Mouse (Mus musculus): ENCODE measurements around the gene Pxn. TPM values are rescaled to one million over a fixed set of nuclear protein-coding genes. Genes with fewer than 3 reads are reported as not detected.
"Not testable (repeated sequence)": the region's sequence is repeated elsewhere in the genome, so short reads cannot be mapped to it uniquely, and the experiment has no call there.

Gene Pxn
- polyA plus RNA-seq, 1 experiment = 136 TPM

DNA sequence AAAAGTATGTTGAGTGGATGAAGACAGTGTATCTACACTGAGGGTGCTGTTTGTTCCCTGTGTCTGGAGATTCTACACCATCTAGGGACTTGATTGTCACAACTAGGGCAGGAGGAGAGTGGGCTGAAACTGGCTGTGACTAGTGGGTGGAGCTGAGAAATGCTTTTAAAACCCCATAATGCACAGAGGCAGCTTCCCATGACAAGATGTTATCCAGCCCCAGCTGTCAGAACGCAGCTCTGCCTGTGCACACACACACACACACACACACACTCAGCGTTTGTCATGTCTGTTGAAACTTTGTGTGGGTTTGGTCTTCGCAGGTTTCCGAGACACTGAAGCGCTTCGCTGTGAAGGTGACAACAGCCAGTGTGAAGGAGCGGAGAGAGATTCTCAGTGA, 64.6 kb downstream of the Pxn start:
- TF ChIP-seq CTCF (IDR thresholded peaks at IDR 0.05; ENCODE audit: extremely low read depth, insufficient read length, insufficient replicate concordance, low read depth, low read length) (no peak), POLR2A (IDR thresholded peaks at IDR 0.05; ENCODE audit: low read depth, low read length) (no peak)
- Histone ChIP-seq H3K36me3 (ENCODE audit: control insufficient read depth, insufficient read depth, low read length) (peaks cover 33% of the 10 kb centered on the region), H3K4me3 (ENCODE audit: low read depth, low read length) (no peak overlapping the region), H3K27me3 (ENCODE audit: control insufficient read depth, insufficient read depth, low read length) (no peaks in the 10 kb centered on the region), H3K27ac (ENCODE audit: insufficient read depth, low read depth, low read length) (no peak overlapping the region), H3K4me1 (ENCODE audit: control insufficient read depth, insufficient read depth, insufficient read length, low read length) (no peaks in the 10 kb centered on the region)
- WGBS = 89% methylated on average over 7 of the region's 7 CpGs

DNA sequence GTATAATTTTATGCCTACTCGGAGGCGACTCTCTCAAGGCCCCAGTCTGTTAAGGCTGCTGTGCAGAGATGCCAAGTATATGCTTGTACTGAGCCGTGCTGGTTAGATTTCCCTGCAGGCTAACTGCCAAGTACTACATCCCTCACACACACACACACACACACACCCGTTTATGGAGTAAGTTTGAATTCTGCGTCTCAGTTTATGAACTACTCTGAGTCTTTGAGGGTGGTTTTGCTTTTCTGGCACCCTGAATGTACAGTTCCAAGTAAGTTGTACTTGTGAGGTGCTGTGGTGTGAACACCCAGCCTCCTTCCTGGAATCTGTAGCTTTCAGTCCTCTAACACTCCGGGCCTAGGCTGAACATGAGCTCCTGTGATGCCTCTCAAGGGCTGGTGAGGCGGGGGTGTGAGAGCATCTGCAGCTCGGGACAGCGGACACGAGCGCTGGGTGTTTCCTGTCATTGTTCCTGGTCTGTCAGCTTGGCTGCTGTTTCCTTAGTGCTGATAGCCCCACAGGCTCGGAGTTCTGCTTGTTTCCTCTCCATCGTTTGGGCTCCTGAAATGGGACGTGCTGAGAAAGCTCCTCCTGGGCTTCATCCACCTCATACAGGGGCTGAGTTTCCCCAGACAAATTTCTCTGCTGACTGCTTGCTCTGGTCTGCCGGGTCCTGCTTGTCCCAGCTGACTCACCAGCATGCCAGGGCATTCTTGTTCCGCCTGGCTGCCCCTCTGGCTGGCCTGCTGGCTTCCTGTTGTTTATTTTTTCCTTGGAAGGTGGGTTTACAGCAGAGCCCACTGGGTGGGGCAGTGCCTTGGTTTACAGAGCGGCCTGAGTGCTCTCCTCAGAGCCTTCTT, 66.4 kb downstream of the Pxn start:
- Histone ChIP-seq H3K4me3 (ENCODE audit: low read depth, low read length) (no peak overlapping the region), H3K36me3 (ENCODE audit: control insufficient read depth, insufficient read depth, low read length) (peaks cover 48% of the 10 kb centered on the region), H3K27ac (ENCODE audit: insufficient read depth, low read depth, low read length) (peak overlapping the region; percentile 17), H3K27me3 (ENCODE audit: control insufficient read depth, insufficient read depth, low read length) (no peaks in the 10 kb centered on the region), H3K4me1 (ENCODE audit: control insufficient read depth, insufficient read depth, insufficient read length, low read length) (no peaks in the 10 kb centered on the region)
- WGBS = 67% methylated on average over 17 of the region's 17 CpGs
- TF ChIP-seq CTCF (IDR thresholded peaks at IDR 0.05; ENCODE audit: extremely low read depth, insufficient read length, insufficient replicate concordance, low read depth, low read length) = no peak
- no peak for TF ChIP-seq POLR2A (IDR thresholded peaks at IDR 0.05; ENCODE audit: low read depth, low read length)

DNA sequence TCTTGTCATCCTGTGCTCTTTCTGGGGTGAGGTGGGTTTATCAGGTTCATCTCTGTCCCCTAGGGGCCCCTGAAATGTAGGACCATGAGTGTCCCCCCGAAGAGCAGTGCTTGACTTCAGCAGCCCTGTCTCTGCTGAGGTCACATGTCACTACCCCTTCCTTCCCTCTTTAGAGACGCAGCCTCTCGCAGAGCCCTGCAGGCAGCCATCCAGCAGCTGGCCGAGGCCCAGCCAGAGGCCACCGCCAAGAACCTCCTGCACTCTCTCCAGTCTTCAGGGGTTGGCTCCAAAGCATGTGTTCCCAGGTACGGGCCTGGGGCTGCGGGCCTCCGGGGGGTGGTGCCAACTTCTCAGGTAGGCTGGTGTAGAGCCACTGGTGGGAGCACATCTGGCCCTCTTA, 68.5 kb downstream of the Pxn start:
- no peak for TF ChIP-seq POLR2A (IDR thresholded peaks at IDR 0.05; ENCODE audit: low read depth, low read length)
- TF ChIP-seq CTCF (IDR thresholded peaks at IDR 0.05; ENCODE audit: extremely low read depth, insufficient read length, insufficient replicate concordance, low read depth, low read length) = no peak
- Histone ChIP-seq H3K4me1 (ENCODE audit: control insufficient read depth, insufficient read depth, insufficient read length, low read length) (no peaks in the 10 kb centered on the region), H3K27me3 (ENCODE audit: control insufficient read depth, insufficient read depth, low read length) (no peaks in the 10 kb centered on the region), H3K4me3 (ENCODE audit: low read depth, low read length) (no peak overlapping the region), H3K27ac (ENCODE audit: insufficient read depth, low read depth, low read length) (no peak overlapping the region), H3K36me3 (ENCODE audit: control insufficient read depth, insufficient read depth, low read length) (peaks cover 66% of the 10 kb centered on the region)
- WGBS = 81% methylated on average over 8 of the region's 8 CpGs

DNA sequence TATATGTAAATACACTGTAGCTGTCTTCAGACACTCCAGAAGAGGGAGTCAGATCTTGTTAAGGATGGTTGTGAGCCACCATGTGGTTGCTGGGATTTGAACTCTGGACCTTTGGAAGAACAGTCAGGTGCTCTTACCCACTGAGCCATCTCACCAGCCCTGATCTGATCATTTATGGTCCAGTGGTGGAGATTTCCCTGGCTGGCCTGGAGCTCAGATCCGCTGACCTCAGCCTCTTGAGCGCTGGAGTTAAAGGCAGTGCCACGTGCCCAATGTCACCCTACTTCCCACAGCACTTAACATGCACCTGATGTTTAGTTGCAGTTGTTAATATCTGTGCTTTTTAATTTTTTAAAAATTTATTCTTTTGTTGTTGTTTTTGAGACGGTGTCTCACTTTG, 71.2 kb downstream of the Pxn start:
- 96% methylated on average over 4 of the region's 4 CpGs for WGBS
- H3K27ac ChIP-seq (ENCODE audit: insufficient read depth, low read depth, low read length); H3K4me1 ChIP-seq (ENCODE audit: control insufficient read depth, insufficient read depth, insufficient read length, low read length); H3K4me3 ChIP-seq (ENCODE audit: low read depth, low read length); H3K27me3 ChIP-seq (ENCODE audit: control insufficient read depth, insufficient read depth, low read length): not testable (repeated sequence)
- H3K36me3 ChIP-seq (ENCODE audit: control insufficient read depth, insufficient read depth, low read length) = peaks cover 82% of the 10 kb centered on the region

DNA sequence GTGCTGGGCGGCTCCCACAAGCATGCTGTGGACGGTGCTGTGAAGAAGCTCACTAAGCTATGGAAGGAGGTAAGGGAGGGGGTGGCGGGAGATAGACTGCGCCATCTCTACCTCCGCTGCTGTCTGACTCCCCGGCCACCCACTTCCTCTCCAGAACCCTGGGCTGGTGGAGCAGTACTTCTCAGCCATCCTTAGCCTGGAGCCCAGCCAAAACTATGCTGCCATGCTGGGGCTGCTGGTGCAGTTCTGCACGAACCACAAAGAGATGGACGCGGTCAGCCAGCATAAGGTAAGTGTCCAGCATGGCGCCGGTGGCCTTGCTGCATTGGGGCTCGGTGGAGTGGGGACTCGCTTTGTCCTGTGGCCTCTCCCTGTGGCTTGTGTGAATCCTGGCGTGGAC, 72.4 kb downstream of the Pxn start:
- no peak overlapping the region for H3K27ac ChIP-seq (ENCODE audit: insufficient read depth, low read depth, low read length)
- no peaks in the 10 kb centered on the region for H3K27me3 ChIP-seq (ENCODE audit: control insufficient read depth, insufficient read depth, low read length)
- H3K36me3 ChIP-seq (ENCODE audit: control insufficient read depth, insufficient read depth, low read length) = peaks cover 86% of the 10 kb centered on the region
- no peaks in the 10 kb centered on the region for H3K4me1 ChIP-seq (ENCODE audit: control insufficient read depth, insufficient read depth, insufficient read length, low read length)
- TF ChIP-seq POLR2A (IDR thresholded peaks at IDR 0.05; ENCODE audit: low read depth, low read length) (no peak), CTCF (IDR thresholded peaks at IDR 0.05; ENCODE audit: extremely low read depth, insufficient read length, insufficient replicate concordance, low read depth, low read length) (no peak)
- 96% methylated on average over 14 of the region's 14 CpGs for WGBS
- no peak overlapping the region for H3K4me3 ChIP-seq (ENCODE audit: low read depth, low read length)

GRCm38 (mm10) chr5:115579363-115579762, 72.9 kb downstream of the Pxn start:
- Histone ChIP-seq H3K36me3 (ENCODE audit: control insufficient read depth, insufficient read depth, low read length) (peaks cover 85% of the 10 kb centered on the region), H3K27me3 (ENCODE audit: control insufficient read depth, insufficient read depth, low read length) (no peaks in the 10 kb centered on the region), H3K27ac (ENCODE audit: insufficient read depth, low read depth, low read length) (no peak overlapping the region), H3K4me3 (ENCODE audit: low read depth, low read length) (no peak overlapping the region), H3K4me1 (ENCODE audit: control insufficient read depth, insufficient read depth, insufficient read length, low read length) (no peaks in the 10 kb centered on the region)
- 94% methylated on average over 5 of the region's 5 CpGs for WGBS
- TF ChIP-seq CTCF (IDR thresholded peaks at IDR 0.05; ENCODE audit: extremely low read depth, insufficient read length, insufficient replicate concordance, low read depth, low read length) = no peak
- no peak for TF ChIP-seq POLR2A (IDR thresholded peaks at IDR 0.05; ENCODE audit: low read depth, low read length)

GRCm38 (mm10) chr5:115580229-115581001, 73.9 kb downstream of the Pxn start:
- TF ChIP-seq POLR2A (IDR thresholded peaks at IDR 0.05; ENCODE audit: low read depth, low read length) (no peak), CTCF (IDR thresholded peaks at IDR 0.05; ENCODE audit: extremely low read depth, insufficient read length, insufficient replicate concordance, low read depth, low read length) (no peak)
- H3K36me3 ChIP-seq (ENCODE audit: control insufficient read depth, insufficient read depth, low read length) = peaks cover 85% of the 10 kb centered on the region
- H3K27ac ChIP-seq (ENCODE audit: insufficient read depth, low read depth, low read length) = no peak overlapping the region
- no peak overlapping the region for H3K4me3 ChIP-seq (ENCODE audit: low read depth, low read length)
- H3K27me3 ChIP-seq (ENCODE audit: control insufficient read depth, insufficient read depth, low read length) = no peaks in the 10 kb centered on the region
- no peaks in the 10 kb centered on the region for H3K4me1 ChIP-seq (ENCODE audit: control insufficient read depth, insufficient read depth, insufficient read length, low read length)
- 89% methylated on average over 14 of the region's 14 CpGs for WGBS
